Mouse (Mus musculus) hindbrain, embryonic 12.5 days (tissue): ENCODE results near the gene Hint1. TPM values are rescaled to one million over a fixed set of nuclear protein-coding genes. Genes with fewer than 3 reads are reported as not detected.
A peak's percentile ranks its signal among the peaks of the same experiment; 100 is the strongest.
"Not testable (repeated sequence)": the region's sequence is repeated elsewhere in the genome, so short reads cannot be mapped to it uniquely, and the experiment has no call there.

Experiments
- ATAC-seq: fragments of 200-750 bp; cut with Nextera tagmentation; 2 replicates; pipeline ENCODE4 v1.8.0; 2017; ENCODE audit warnings: moderate TSS enrichment; ENCODE audit not compliant: low FRiP score
- H3K27ac ChIP-seq: fragments of 300-500 bp; sonication (generic); 2 replicates; pipeline ENCODE4 v1.5.1; 2016; ENCODE audit warnings: mild to moderate bottlenecking
- H3K27me3 ChIP-seq: fragments of 300-500 bp; sonication (generic); 2 replicates; pipeline ENCODE4 v1.6.1; 2016; ENCODE audit warnings: mild to moderate bottlenecking
- H3K36me3 ChIP-seq: fragments of 300-500 bp; sonication (generic); 2 replicates; pipeline ENCODE4 v1.6.1; 2016; ENCODE audit warnings: mild to moderate bottlenecking
- H3K4me1 ChIP-seq: fragments of 300-500 bp; sonication (generic); 2 replicates; pipeline ENCODE4 v1.6.1; 2016
- H3K4me2 ChIP-seq: fragments of 300-500 bp; sonication (generic); replicated peaks from 2 replicates; pipeline ENCODE4 v1.6.1; 2016; ENCODE audit warnings: mild to moderate bottlenecking
- H3K4me3 ChIP-seq: fragments of 300-500 bp; sonication (generic); 2 replicates; pipeline ENCODE4 v1.5.1; 2016; ENCODE audit warnings: mild to moderate bottlenecking
- H3K9ac ChIP-seq: fragments of 300-500 bp; sonication (generic); 2 replicates; pipeline ENCODE4 v1.6.1; 2016; ENCODE audit warnings: mild to moderate bottlenecking, moderate library complexity
- H3K9me3 ChIP-seq: fragments of 300-500 bp; sonication (generic); replicated peaks from 2 replicates; pipeline ENCODE4 v1.6.1; 2016; ENCODE audit warnings: mild to moderate bottlenecking
- WGBS: fragments of 180-500 bp; shearing (Covaris S2); methylation state at CpG from one replicate; pipeline ENCODE4 v1.1.7; 2016; 5-methylcytosine and 5-hydroxymethylcytosine counted together
- polyA plus RNA-seq: library from polyadenylated mRNA; unstranded; fragments of >200 nt; fragmentation: Nextera tagmentation; extraction: Ambion mirVana; gene quantifications from 2 replicates; pipeline ENCODE4 v1.2.1, GENCODE M21; 2016

Hint1 gene
- polyA plus RNA-seq, 1 experiment from 2014 or later = 656 TPM

GRCm38 (mm10) chr11:54884197-54884828, 18.1 kb downstream of the Hint1 start:
- H3K27me3 ChIP-seq = no peaks in the 10 kb centered on the region; the same call in 1 of the 2 replicates
- 80% methylated on average over 5 of the region's 5 CpGs for WGBS

DNA sequence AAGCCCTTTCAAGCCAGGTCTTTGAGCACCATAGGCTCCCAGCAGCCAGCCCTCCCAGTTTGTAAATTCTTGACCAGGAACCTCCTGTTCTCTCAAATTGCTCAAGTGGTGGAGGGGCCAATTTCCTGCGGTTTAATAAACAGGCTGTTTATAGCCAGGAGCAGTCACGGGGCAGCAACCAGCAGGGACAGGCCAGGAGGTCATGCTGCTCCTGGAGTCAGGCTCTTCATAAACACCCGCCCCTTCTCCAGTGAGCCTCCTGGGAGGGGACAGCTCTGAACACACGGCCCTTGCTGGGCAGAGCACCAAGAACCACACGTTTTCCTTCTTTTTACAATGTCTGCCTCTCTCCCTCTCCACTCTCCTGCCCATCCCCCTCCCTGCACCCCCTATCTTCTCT, 18.8 kb downstream of the Hint1 start:
- Histone ChIP-seq H3K4me1 (peaks cover 5% of the 10 kb centered on the region; the same call in 1 of the 2 replicates), H3K36me3 (no peaks in the 10 kb centered on the region), H3K27me3 (no peaks in the 10 kb centered on the region; the same call in 1 of the 2 replicates), H3K4me2 (no peak overlapping the region), H3K9me3 (no peaks in the 10 kb centered on the region), H3K4me3 (no peak overlapping the region), H3K9ac (no peak overlapping the region), H3K27ac (no peak overlapping the region)
- no peak for ATAC-seq
- WGBS = 12% methylated on average over 5 of the region's 5 CpGs

More at GRCm38 (mm10) chr11:54884197-54884828, 18.1 kb downstream of the Hint1 start:
- Histone ChIP-seq H3K36me3 (no peaks in the 10 kb centered on the region), H3K9me3 (no peaks in the 10 kb centered on the region), H3K27ac (no peak overlapping the region), H3K4me3 (no peak overlapping the region), H3K9ac (no peak overlapping the region), H3K4me1 (peaks cover 5% of the 10 kb centered on the region; the same call in 1 of the 2 replicates), H3K4me2 (no peak overlapping the region)
- no peak for ATAC-seq

DNA sequence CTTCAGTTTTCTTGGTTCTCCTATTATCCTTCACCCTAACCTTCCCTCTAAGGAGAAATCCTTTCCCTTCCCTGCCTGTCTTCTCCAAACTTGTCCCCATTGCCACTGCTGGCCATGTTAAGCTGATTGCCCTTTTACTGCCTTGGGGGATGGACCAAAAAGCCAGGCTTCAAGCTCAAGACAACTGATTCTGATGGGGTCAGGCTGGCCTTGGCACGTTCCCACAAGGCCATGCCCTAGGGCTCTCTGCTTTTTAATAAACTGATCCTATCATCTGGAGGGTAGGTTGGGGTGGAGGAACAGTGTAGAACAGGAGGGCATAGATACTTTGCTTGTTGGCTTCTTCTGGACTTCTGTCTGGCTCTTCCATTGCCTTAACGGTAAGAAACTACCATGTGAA, 19.2 kb downstream of the Hint1 start:
- Histone ChIP-seq H3K27ac (no peak overlapping the region), H3K4me2 (no peak overlapping the region), H3K4me1 (peaks cover 5% of the 10 kb centered on the region; the same call in 1 of the 2 replicates), H3K27me3 (no peaks in the 10 kb centered on the region), H3K4me3 (no peak overlapping the region), H3K36me3 (no peaks in the 10 kb centered on the region), H3K9ac (no peak overlapping the region), H3K9me3 (no peaks in the 10 kb centered on the region)
- ATAC-seq = no peak
- 86% methylated on average over 2 of the region's 2 CpGs for WGBS

- WGBS = 82% methylated on average over 6 of the region's 6 CpGs
- Histone ChIP-seq H3K4me1 (no peaks in the 10 kb centered on the region), H3K9ac (no peak overlapping the region), H3K27me3 (no peaks in the 10 kb centered on the region), H3K4me2 (no peak overlapping the region), H3K9me3 (no peaks in the 10 kb centered on the region), H3K36me3 (no peaks in the 10 kb centered on the region), H3K27ac (no peak overlapping the region), H3K4me3 (no peak overlapping the region)
- ATAC-seq = no peak
Observed at GRCm38 (mm10) chr11:54887927-54888326, 21.7 kb downstream of the Hint1 start.

DNA sequence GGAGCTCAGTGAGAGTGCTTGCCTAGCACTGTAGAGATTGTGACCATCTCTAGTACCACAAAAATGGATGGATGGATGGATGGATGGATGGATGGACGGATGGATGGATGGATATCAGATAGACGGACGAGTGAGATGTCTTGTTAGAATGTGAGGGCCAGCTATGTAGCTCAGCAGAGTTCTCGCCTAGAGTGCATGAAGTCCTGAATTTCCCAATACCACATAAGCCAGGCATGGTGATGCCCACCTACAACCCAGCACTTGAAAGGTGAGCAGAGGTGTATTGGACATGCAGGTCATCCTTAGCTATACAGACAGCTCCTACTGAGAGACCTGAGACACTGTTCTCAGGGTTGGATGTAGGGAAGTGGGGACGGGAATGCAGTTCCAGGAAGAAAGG, 25.2 kb downstream of the Hint1 start:
- H3K9me3 ChIP-seq = no peaks in the 10 kb centered on the region
- 85% methylated on average over 5 of the region's 5 CpGs for WGBS
- no peaks in the 10 kb centered on the region for H3K27me3 ChIP-seq
- no peak overlapping the region for H3K27ac ChIP-seq
- no peak overlapping the region for H3K9ac ChIP-seq
- ATAC-seq = no peak
- no peaks in the 10 kb centered on the region for H3K4me1 ChIP-seq
- H3K4me2 ChIP-seq = no peak overlapping the region
- H3K36me3 ChIP-seq = no peaks in the 10 kb centered on the region
- H3K4me3 ChIP-seq = no peak overlapping the region

- no peak overlapping the region for H3K4me3 ChIP-seq
- H3K9me3 ChIP-seq = no peaks in the 10 kb centered on the region
- no peak overlapping the region for H3K9ac ChIP-seq
- no peaks in the 10 kb centered on the region for H3K36me3 ChIP-seq
- no peaks in the 10 kb centered on the region for H3K4me1 ChIP-seq
- no peak overlapping the region for H3K4me2 ChIP-seq
- no peak overlapping the region for H3K27ac ChIP-seq
- 45% methylated on average over 7 of the region's 7 CpGs for WGBS
- no peaks in the 10 kb centered on the region for H3K27me3 ChIP-seq
- no peak for ATAC-seq
Observed at GRCm38 (mm10) chr11:54892091-54892490, 25.9 kb downstream of the Hint1 start.

GRCm38 (mm10) chr11:54894589-54894988, 28.4 kb downstream of the Hint1 start:
- ATAC-seq = no peak
- Histone ChIP-seq H3K4me2 (no peak overlapping the region), H3K36me3 (no peaks in the 10 kb centered on the region), H3K9me3 (no peaks in the 10 kb centered on the region), H3K9ac (no peak overlapping the region), H3K27ac (no peak overlapping the region), H3K27me3 (no peaks in the 10 kb centered on the region), H3K4me3 (no peak overlapping the region), H3K4me1 (no peaks in the 10 kb centered on the region)
- whole genome bisulfite sequencing = 69% methylated on average over 9 of the region's 9 CpGs

DNA sequence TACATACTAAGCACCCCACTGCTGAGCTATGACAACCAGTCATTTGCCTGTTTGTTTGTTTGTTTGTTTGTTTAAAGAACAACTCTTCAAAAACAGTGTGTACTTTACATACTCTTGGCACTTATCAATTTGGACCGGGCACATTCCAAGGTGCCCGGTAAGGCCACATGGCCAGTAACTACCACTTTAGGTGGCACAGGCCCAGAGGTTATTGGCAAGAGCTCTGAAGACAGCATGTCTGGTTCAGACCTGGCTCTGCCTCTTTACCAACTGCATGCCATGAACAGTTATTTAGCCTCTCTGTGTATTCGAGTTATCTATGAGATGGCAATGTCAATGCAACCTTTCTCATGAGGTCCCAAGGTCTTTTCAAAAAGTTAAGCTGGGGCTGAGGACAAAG, 30.5 kb downstream of the Hint1 start:
- H3K9me3 ChIP-seq, H3K4me3 ChIP-seq, H3K27ac ChIP-seq, H3K4me1 ChIP-seq, H3K4me2 ChIP-seq, H3K36me3 ChIP-seq, H3K9ac ChIP-seq, ATAC-seq, H3K27me3 ChIP-seq: not testable (repeated sequence)
- 96% methylated on average over 3 of the region's 3 CpGs for WGBS

GRCm38 (mm10) chr11:54897470-54897869, 31.3 kb downstream of the Hint1 start:
- Histone ChIP-seq H3K4me1 (no peaks in the 10 kb centered on the region), H3K27ac (no peak overlapping the region), H3K4me3 (no peak overlapping the region), H3K27me3 (no peaks in the 10 kb centered on the region), H3K9me3 (no peaks in the 10 kb centered on the region), H3K4me2 (no peak overlapping the region), H3K36me3 (no peaks in the 10 kb centered on the region), H3K9ac (no peak overlapping the region)
- no peak for ATAC-seq
- WGBS = 38% methylated on average over 5 of the region's 5 CpGs

DNA sequence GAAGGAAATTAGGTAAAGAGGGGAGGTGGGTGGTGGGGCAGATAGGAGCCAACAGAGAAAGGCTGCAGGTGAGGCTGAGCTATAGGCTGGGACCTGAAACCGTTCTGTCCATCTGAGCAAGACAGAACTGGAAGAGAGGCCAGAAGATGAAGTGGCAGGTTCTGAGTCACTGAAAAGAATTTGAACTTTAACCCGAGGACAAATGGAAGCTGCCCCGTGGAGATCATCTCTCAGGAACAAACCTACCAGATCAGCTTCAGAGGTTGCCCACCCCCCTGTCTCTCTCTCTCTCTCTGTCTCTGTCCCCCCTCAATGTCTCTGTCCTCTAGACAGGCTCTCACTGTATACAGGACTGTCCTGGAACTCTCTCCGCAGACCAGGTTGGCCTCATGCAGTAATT, 33.5 kb downstream of the Hint1 start:
- 60% methylated on average over 4 of the region's 4 CpGs for WGBS
- ATAC-seq = no peak

DNA sequence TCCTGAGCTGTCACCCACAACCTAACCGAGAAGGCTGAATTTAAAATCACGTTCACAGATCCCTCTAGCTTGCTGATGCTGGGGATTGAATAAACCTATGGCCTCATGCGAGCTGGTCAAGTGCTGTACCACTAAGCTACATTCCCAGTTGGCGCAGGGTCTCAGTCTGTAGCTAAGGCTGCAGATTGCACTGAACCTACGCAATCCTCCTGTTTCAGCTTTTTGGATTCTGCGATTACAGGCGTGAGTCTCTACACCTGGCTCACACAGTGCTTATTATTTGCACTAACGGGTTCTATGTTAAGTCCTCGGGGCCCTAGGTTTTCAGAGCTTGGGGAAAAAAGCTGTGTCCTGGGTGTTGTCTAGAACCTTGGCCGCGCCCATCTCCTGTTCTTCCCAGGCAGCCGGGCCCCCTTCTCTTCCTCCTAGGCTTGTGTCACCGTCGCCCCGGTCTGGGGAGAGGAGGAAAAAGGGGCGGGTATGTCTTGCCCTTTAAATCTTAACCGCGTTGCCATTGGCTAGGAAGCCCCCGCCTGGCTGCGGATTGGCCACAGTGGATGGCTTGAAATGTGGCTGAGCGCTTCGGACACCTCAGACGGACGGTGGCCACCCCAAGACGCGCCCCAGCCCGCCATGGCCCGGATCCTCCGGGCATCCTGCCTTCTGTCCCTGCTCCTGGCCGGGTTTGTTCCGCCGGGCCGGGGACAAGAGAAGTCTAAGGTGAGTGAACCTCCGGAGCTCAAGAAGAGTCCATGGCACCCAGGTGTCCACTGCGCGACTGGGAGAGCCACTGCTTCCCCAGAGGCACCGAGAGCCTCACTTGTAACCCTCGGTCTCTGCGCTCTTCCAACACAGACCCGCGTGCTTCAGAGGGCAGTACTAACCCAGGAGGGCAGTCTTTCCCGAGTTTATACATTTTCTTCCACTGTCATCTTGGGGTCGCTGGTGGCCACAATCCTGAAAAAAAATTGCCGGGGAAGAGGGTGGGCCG, 36.4 kb downstream of the Hint1 start, which contains the start of gene Gpx3:
Gene Gpx3, plus strand, starts transcription at position 121 of the 991 bp plus-strand sequence.
- Histone ChIP-seq H3K36me3 (peaks cover 6% of the 10 kb centered on the region; the same call in 1 of the 2 replicates), H3K4me2 (peak within 1 kb of the TSS; percentile 89), H3K27ac (no peak within 1 kb of the TSS), H3K9me3 (no peaks in the 10 kb centered on the region), H3K4me1 (peaks cover 18% of the 10 kb centered on the region; the same call in 1 of the 2 replicates), H3K4me3 (peak within 1 kb of the TSS; percentile 51), H3K27me3 (no peaks in the 10 kb centered on the region), H3K9ac (peak within 1 kb of the TSS; percentile 65)
- 16% methylated on average over 45 of the region's 45 CpGs for WGBS
- peak; percentile 93 for ATAC-seq

More for the DNA sequence above, 33.5 kb downstream of the Hint1 start:
- H3K27ac ChIP-seq = no peak overlapping the region
- H3K27me3 ChIP-seq = no peaks in the 10 kb centered on the region
- H3K9ac ChIP-seq = no peak overlapping the region
- H3K9me3 ChIP-seq = no peaks in the 10 kb centered on the region
- no peak overlapping the region for H3K4me2 ChIP-seq
- peaks cover 15% of the 10 kb centered on the region; the same call in 1 of the 2 replicates for H3K4me1 ChIP-seq
- no peaks in the 10 kb centered on the region for H3K36me3 ChIP-seq
- H3K4me3 ChIP-seq = no peak overlapping the region

GRCm38 (mm10) chr11:54903339-54903738, 37.2 kb downstream of the Hint1 start:
- no peak for ATAC-seq
- H3K4me1 ChIP-seq = peaks cover 18% of the 10 kb centered on the region; the same call in 1 of the 2 replicates
- no peak overlapping the region for H3K27ac ChIP-seq
- H3K9me3 ChIP-seq = no peaks in the 10 kb centered on the region
- 73% methylated on average over 5 of the region's 5 CpGs for WGBS
- H3K9ac ChIP-seq = no peak overlapping the region
- peaks cover 9% of the 10 kb centered on the region; the same call in 1 of the 2 replicates for H3K36me3 ChIP-seq
- H3K4me2 ChIP-seq = peak overlapping the region; percentile 89
- no peaks in the 10 kb centered on the region for H3K27me3 ChIP-seq
- H3K4me3 ChIP-seq = peak overlapping the region; percentile 51
